Mouse (Mus musculus): ENCODE data around the gene Vps13d. TPM values are rescaled to one million over a fixed set of nuclear protein-coding genes. Genes with fewer than 3 reads are reported as not detected.

The Vps13d gene
- total and polyA plus RNA-seq, 3 experiments, result 9.4 to 9.8 (median 9.7) TPM

GRCm38 (mm10) chr4:145150345-145151102, 44.3 kb downstream of the Vps13d start:
- Histone ChIP-seq H3K27ac (ENCODE audit: insufficient read depth, low read depth) (no peak overlapping the region), H3K4me2 (ENCODE audit: insufficient read depth, low read depth, poor library complexity, severe bottlenecking) (no peak overlapping the region), H3K4me1 (ENCODE audit: control insufficient read depth in 1 of 2, insufficient read depth in 2 of 2) (peaks cover 7 to 48% of the 10 kb centered on the region in 2 experiments), H3K4me3 (replicated peaks in 1 of 3; ENCODE audit: low read depth in 2 of 3, low read length in 2 of 3, poor library complexity in 1 of 3) (no peak overlapping the region), H3K9me3 (replicated peaks; ENCODE audit: low read length) (no peaks in the 10 kb centered on the region), H3K9ac (ENCODE audit: insufficient read depth, low read depth) (no peak overlapping the region), H3K79me2 (replicated peaks; ENCODE audit: control insufficient read depth, extremely low read depth, insufficient read depth, poor library complexity, severe bottlenecking) (no peaks in the 10 kb centered on the region), H3K27me3 (replicated peaks) (no peaks in the 10 kb centered on the region), H3K36me3 (replicated peaks in 1 of 2; ENCODE audit: control insufficient read depth in 1 of 2, insufficient read depth in 1 of 2, low read length in 1 of 2) (peaks cover 40 to 80% of the 10 kb centered on the region in 2 experiments)
- in situ Hi-C loops (cut with MboI; ENCODE audit: low pct_ligation_motif_present, low pct_unique_long_range_greater_than_20kb, low sequenced_read_pairs) (loop anchor here (25.0 kb wide), 1 partner anchor 388 kb away; no protein-coding TSS in a partner anchor), dilution Hi-C loops (cut with MboI; ENCODE audit: extremely low pct_ligation_motif_present, extremely low pct_unique_long_range_greater_than_20kb, low sequenced_read_pairs) (no loop called here)
- TF ChIP-seq UBTF (IDR thresholded peaks at IDR 0.05; ENCODE audit: low read depth, low read length) (no peak), GABPA (IDR thresholded peaks at IDR 0.05; ENCODE audit: insufficient replicate concordance, low read depth, low read length) (no peak), POLR2A (IDR thresholded peaks at IDR 0.05; ENCODE audit: low read depth, low read length) (no peak), ZKSCAN1 (IDR thresholded peaks at IDR 0.05; ENCODE audit: borderline replicate concordance, low read depth, low read length) (no peak), MYC (IDR thresholded peaks at IDR 0.05; ENCODE audit: low read depth, low read length) (no peak), USF1 (IDR thresholded peaks at IDR 0.05; ENCODE audit: low read depth, low read length) (no peak), E2F4 (IDR thresholded peaks at IDR 0.05; ENCODE audit: insufficient replicate concordance, low read depth, low read length) (no peak), ZMIZ1 (IDR thresholded peaks at IDR 0.05; ENCODE audit: low read depth, low read length) (no peak), RCOR1 (conservative IDR thresholded peaks at IDR 0.05; ENCODE audit: low read depth, low read length) (no peak), ETS1 (conservative IDR thresholded peaks at IDR 0.05; ENCODE audit: low read depth, low read length) (no peak), HCFC1 (IDR thresholded peaks at IDR 0.05; ENCODE audit: low read depth, low read length) (no peak), ELF1 (IDR thresholded peaks at IDR 0.05; ENCODE audit: low read depth, low read length) (no peak), CHD1 (IDR thresholded peaks at IDR 0.05; ENCODE audit: low read depth, low read length) (no peak)
- DNase-seq (ENCODE audit: extremely low read depth), result no peak

GRCm38 (mm10) chr4:145147006-145147961, 47.5 kb downstream of the Vps13d start:
- in situ Hi-C loops (cut with MboI; ENCODE audit: low pct_ligation_motif_present, low pct_unique_long_range_greater_than_20kb, low sequenced_read_pairs), result no loop called here
- Histone ChIP-seq H3K27me3 (replicated peaks) (no peaks in the 10 kb centered on the region), H3K4me1 (ENCODE audit: control insufficient read depth in 1 of 2, insufficient read depth in 2 of 2) (peaks cover 7 to 48% of the 10 kb centered on the region in 2 experiments), H3K4me3 (replicated peaks in 1 of 3; ENCODE audit: low read depth in 2 of 3, low read length in 2 of 3, poor library complexity in 1 of 3) (no peak overlapping the region), H3K9me3 (replicated peaks; ENCODE audit: low read length) (no peaks in the 10 kb centered on the region), H3K36me3 (replicated peaks in 1 of 2; ENCODE audit: control insufficient read depth in 1 of 2, insufficient read depth in 1 of 2, low read length in 1 of 2) (peaks cover 41 to 82% of the 10 kb centered on the region in 2 experiments), H3K27ac (ENCODE audit: insufficient read depth, low read depth) (no peak overlapping the region), H3K79me2 (replicated peaks; ENCODE audit: control insufficient read depth, extremely low read depth, insufficient read depth, poor library complexity, severe bottlenecking) (no peaks in the 10 kb centered on the region), H3K4me2 (ENCODE audit: insufficient read depth, low read depth, poor library complexity, severe bottlenecking) (no peak overlapping the region), H3K9ac (ENCODE audit: insufficient read depth, low read depth) (no peak overlapping the region)
- TF ChIP-seq NRF1 (IDR thresholded peaks at IDR 0.05; ENCODE audit: low read depth, low read length) (no peak), GABPA (IDR thresholded peaks at IDR 0.05; ENCODE audit: insufficient replicate concordance, low read depth, low read length) (no peak), MYC (IDR thresholded peaks at IDR 0.05; ENCODE audit: low read depth, low read length) (no peak), RAD21 (IDR thresholded peaks at IDR 0.05; ENCODE audit: low read depth, low read length) (no peak), ELF1 (IDR thresholded peaks at IDR 0.05; ENCODE audit: low read depth, low read length) (no peak), TCF12 (IDR thresholded peaks at IDR 0.05; ENCODE audit: low read depth, low read length) (no peak), USF1 (IDR thresholded peaks at IDR 0.05; ENCODE audit: low read depth, low read length) (no peak), HCFC1 (IDR thresholded peaks at IDR 0.05; ENCODE audit: low read depth, low read length) (no peak), POLR2A (IDR thresholded peaks at IDR 0.05; ENCODE audit: low read depth, low read length) (no peak), E2F4 (IDR thresholded peaks at IDR 0.05; ENCODE audit: insufficient replicate concordance, low read depth, low read length) (no peak), KAT2A (IDR thresholded peaks at IDR 0.05; ENCODE audit: insufficient replicate concordance, low read length) (no peak), MEF2A (IDR thresholded peaks at IDR 0.05; ENCODE audit: borderline replicate concordance, low read depth, low read length) (no peak), CHD1 (IDR thresholded peaks at IDR 0.05; ENCODE audit: low read depth, low read length) (no peak), CTCF (conservative IDR thresholded peaks at IDR 0.05 in 1 of 2, IDR thresholded peaks at IDR 0.05 in 1 of 2; ENCODE audit: low read depth in 2 of 2, low read length in 2 of 2) (no peak), EP300 (IDR thresholded peaks at IDR 0.05; ENCODE audit: low read length) (no peak), ZNF384 (IDR thresholded peaks at IDR 0.05; ENCODE audit: low read depth, low read length) (no peak), UBTF (IDR thresholded peaks at IDR 0.05; ENCODE audit: low read depth, low read length) (no peak), JUND (conservative IDR thresholded peaks at IDR 0.05; ENCODE audit: low read depth, low read length) (no peak), USF2 (conservative IDR thresholded peaks at IDR 0.05; ENCODE audit: low read depth, low read length) (no peak), MAZ (IDR thresholded peaks at IDR 0.05; ENCODE audit: low read depth, low read length) (no peak)
- DNase-seq (ENCODE audit: extremely low read depth), result no peak
- dilution Hi-C loops (cut with MboI; ENCODE audit: extremely low pct_ligation_motif_present, extremely low pct_unique_long_range_greater_than_20kb, low sequenced_read_pairs), result no loop called here

All from CH12.LX (cell line).